Mouse (Mus musculus): Measurements from ENCODE around the gene Aoc3. TPM values are rescaled to one million over a fixed set of nuclear protein-coding genes. Genes with fewer than 3 reads are reported as not detected.

Gene Aoc3
- polyA plus RNA-seq (2016; fragmentation: Nextera tagmentation; extraction: Ambion mirVana) = 0.04 TPM in 1 of 2 replicates, not detected in the other

DNA sequence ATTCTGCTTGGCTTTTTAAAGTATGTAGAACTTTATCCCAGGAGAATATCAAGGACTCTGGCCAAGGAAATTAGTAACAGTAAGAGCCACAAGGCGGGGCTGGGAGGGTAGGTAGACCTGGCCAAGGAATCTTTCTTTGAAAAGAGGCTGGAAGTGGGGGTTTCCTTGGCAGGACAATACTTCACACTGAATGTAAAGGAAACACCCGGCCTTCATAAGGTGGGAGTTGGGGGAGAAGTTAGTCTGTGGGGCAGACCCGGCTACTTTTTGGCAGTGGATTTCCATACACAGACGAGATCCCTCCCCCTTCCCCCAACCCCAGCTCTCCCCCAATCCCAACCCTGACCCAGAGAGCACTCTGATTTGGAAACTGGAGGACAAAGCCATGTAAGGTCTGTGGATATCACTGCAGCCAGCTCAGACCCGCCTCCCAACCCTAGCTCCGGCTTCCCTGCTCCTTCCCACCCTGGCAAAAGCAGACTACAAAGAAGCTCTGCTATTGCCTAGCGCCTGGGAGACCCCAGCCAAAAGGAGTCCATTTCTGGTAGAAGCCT is at the start of gene Aoc3:
Gene Aoc3, plus strand, starts transcription at position 235 of the 554 bp plus-strand sequence.
- peaks cover 23% of the 10 kb centered on the region for H3K36me3 ChIP-seq (replicated peaks)
- H3K9me3 ChIP-seq = no peaks in the 10 kb centered on the region
- DNase-seq (ENCODE audit: low spot score) = no peak
- H3K27me3 ChIP-seq (replicated peaks; ENCODE audit: low read depth, poor library complexity, severe bottlenecking) = 0 out of 2 replicates have a peak, but pooled peaks cover 3% of the 10 kb centered on the region
- WGBS = 78% methylated on average over 7 of the region's 7 CpGs
- no peak within 1 kb of the TSS for H3K4me3 ChIP-seq
- H3K27ac ChIP-seq (replicated peaks) = no peak within 1 kb of the TSS
- H3K4me1 ChIP-seq = peaks cover 22% of the 10 kb centered on the region

- Histone ChIP-seq H3K4me1 (peaks cover 37% of the 10 kb centered on the region), H3K27ac (replicated peaks) (no peak overlapping the region), H3K4me3 (no peak overlapping the region), H3K9me3 (no peaks in the 10 kb centered on the region), H3K36me3 (replicated peaks) (peaks cover 27% of the 10 kb centered on the region), H3K27me3 (replicated peaks; ENCODE audit: low read depth, poor library complexity, severe bottlenecking) (peaks cover 44% of the 10 kb centered on the region)
- DNase-seq (ENCODE audit: low spot score) = no peak
- WGBS = 56% methylated on average over 7 of the region's 7 CpGs
Observed at GRCm38 (mm10) chr11:101280837-101281236, 49.6 kb upstream of the Aoc3 start.

DNA sequence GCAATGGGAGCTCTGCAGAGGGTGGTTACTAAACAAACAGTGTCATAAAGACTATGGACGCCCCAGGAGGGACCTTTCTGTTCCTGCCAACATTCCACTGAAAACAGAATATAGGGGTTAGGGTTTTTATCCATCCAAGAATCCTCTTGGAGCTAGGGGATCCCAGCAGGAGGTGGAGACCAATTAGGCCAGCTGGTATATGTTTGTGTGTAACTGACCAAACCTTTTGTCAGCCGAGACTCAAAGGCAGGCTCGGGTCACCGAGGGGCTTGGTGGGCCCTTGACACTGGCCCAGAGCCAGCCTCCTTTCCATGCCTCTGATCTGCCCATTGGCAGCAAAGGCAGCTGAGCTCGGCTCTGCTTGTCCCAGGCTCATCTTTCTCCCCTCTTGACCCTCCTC is 47.5 kb upstream of the Aoc3 start:
- no peaks in the 10 kb centered on the region for H3K9me3 ChIP-seq
- no peak overlapping the region for H3K27ac ChIP-seq (replicated peaks)
- peaks cover 16% of the 10 kb centered on the region for H3K4me1 ChIP-seq
- DNase-seq (ENCODE audit: low spot score) = no peak
- H3K27me3 ChIP-seq (replicated peaks; ENCODE audit: low read depth, poor library complexity, severe bottlenecking) = peaks cover 26% of the 10 kb centered on the region
- WGBS = 32% methylated on average over 5 of the region's 5 CpGs
- no peak overlapping the region for H3K4me3 ChIP-seq
- peaks cover 27% of the 10 kb centered on the region for H3K36me3 ChIP-seq (replicated peaks)

GRCm38 (mm10) chr11:101283805-101284204 is 46.6 kb upstream of the Aoc3 start:
- Histone ChIP-seq H3K9me3 (no peaks in the 10 kb centered on the region), H3K27me3 (replicated peaks; ENCODE audit: low read depth, poor library complexity, severe bottlenecking) (peaks cover 26% of the 10 kb centered on the region)
- WGBS = 68% methylated on average over 4 of the region's 4 CpGs

GRCm38 (mm10) chr11:101287306-101287705 is 43.1 kb upstream of the Aoc3 start:
- Histone ChIP-seq H3K27ac (replicated peaks) (no peak overlapping the region), H3K36me3 (replicated peaks) (peaks cover 69% of the 10 kb centered on the region), H3K4me1 (peaks cover 6% of the 10 kb centered on the region), H3K4me3 (no peak overlapping the region), H3K27me3 (replicated peaks; ENCODE audit: low read depth, poor library complexity, severe bottlenecking) (0 out of 2 replicates have a peak, but pooled peaks cover 4% of the 10 kb centered on the region), H3K9me3 (no peaks in the 10 kb centered on the region)
- WGBS = 84% methylated on average over 9 of the region's 9 CpGs
- DNase-seq (ENCODE audit: low spot score) = no peak

More at GRCm38 (mm10) chr11:101283805-101284204, 46.6 kb upstream of the Aoc3 start:
- Histone ChIP-seq H3K4me3 (no peak overlapping the region), H3K4me1 (peaks cover 11% of the 10 kb centered on the region), H3K36me3 (replicated peaks) (peaks cover 34% of the 10 kb centered on the region), H3K27ac (replicated peaks) (no peak overlapping the region)
- DNase-seq (ENCODE audit: low spot score) = no peak

- 96% methylated on average over 8 of the region's 8 CpGs for WGBS
- no peak for DNase-seq (ENCODE audit: low spot score)
- Histone ChIP-seq H3K27ac (replicated peaks) (no peak overlapping the region), H3K36me3 (replicated peaks) (peaks cover 96% of the 10 kb centered on the region), H3K27me3 (replicated peaks; ENCODE audit: low read depth, poor library complexity, severe bottlenecking) (no peaks in the 10 kb centered on the region), H3K4me1 (no peaks in the 10 kb centered on the region), H3K4me3 (no peak overlapping the region), H3K9me3 (no peaks in the 10 kb centered on the region)
Observed at GRCm38 (mm10) chr11:101291231-101291630, 39.2 kb upstream of the Aoc3 start.

DNA sequence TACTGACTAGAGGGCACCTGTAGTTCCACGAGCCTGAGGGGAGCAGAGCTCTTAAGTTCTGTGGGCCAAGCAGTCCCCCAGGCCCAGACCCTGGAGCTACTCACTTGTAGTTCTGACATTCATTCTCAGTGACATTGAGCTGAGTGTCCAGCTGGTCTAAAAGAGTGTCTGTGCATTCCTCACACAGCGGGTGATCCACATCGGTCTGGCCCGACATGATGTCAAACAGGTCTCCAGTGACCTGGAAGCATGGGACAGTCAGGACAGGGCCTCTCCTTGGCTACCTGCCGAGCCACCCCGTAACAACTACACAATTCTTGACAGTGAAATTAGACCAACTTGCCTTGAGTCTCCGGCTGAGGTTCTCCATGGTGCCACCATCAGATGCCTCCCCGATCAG is 35.2 kb upstream of the Aoc3 start:
- WGBS = 90% methylated on average over 8 of the region's 8 CpGs

DNA sequence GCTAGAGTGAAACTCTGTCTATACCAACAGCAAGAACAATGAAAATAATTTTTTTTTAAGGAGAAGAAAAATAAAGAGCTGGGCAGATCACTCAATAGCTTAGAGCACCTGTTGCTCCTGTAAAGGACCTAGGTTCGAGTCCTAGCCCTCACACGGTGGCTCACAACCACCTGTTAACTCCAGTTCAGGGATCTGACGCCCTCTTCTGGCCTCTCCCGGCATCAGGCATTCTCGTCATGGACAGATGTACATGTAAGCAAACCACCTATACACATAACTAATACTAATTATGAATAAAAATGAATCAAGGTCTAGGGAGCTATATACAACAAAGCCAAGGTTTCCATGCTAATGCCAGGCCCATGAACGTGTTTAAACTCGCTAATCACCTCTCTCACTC is 29.5 kb upstream of the Aoc3 start:
- no peak for DNase-seq (ENCODE audit: low spot score)
- Histone ChIP-seq H3K9me3 (no peaks in the 10 kb centered on the region), H3K4me3 (peak overlapping the region; percentile 90), H3K4me1 (peaks cover 17% of the 10 kb centered on the region), H3K36me3 (replicated peaks) (peaks cover 42% of the 10 kb centered on the region), H3K27me3 (replicated peaks; ENCODE audit: low read depth, poor library complexity, severe bottlenecking) (no peaks in the 10 kb centered on the region), H3K27ac (replicated peaks) (no peak overlapping the region)
- 71% methylated on average over 7 of the region's 7 CpGs for WGBS

More for the DNA sequence above, 35.2 kb upstream of the Aoc3 start:
- DNase-seq (ENCODE audit: low spot score) = no peak
- Histone ChIP-seq H3K27me3 (replicated peaks; ENCODE audit: low read depth, poor library complexity, severe bottlenecking) (no peaks in the 10 kb centered on the region), H3K4me3 (no peak overlapping the region), H3K4me1 (peaks cover 1% of the 10 kb centered on the region; the same call in 1 of the 2 replicates), H3K27ac (replicated peaks) (no peak overlapping the region), H3K36me3 (replicated peaks) (peaks cover 97% of the 10 kb centered on the region), H3K9me3 (no peaks in the 10 kb centered on the region)

- H3K4me1 ChIP-seq = peaks cover 17% of the 10 kb centered on the region
- H3K9me3 ChIP-seq = no peaks in the 10 kb centered on the region
- no peak for DNase-seq (ENCODE audit: low spot score)
- H3K27me3 ChIP-seq (replicated peaks; ENCODE audit: low read depth, poor library complexity, severe bottlenecking) = no peaks in the 10 kb centered on the region
- H3K27ac ChIP-seq (replicated peaks) = peak overlapping the region; percentile 79
- WGBS = 14% methylated on average over 26 of the region's 26 CpGs
- peaks cover 36% of the 10 kb centered on the region for H3K36me3 ChIP-seq (replicated peaks)
- peak overlapping the region; percentile 90 for H3K4me3 ChIP-seq
Observed at GRCm38 (mm10) chr11:101301299-101302003, 29.0 kb upstream of the Aoc3 start.

DNA sequence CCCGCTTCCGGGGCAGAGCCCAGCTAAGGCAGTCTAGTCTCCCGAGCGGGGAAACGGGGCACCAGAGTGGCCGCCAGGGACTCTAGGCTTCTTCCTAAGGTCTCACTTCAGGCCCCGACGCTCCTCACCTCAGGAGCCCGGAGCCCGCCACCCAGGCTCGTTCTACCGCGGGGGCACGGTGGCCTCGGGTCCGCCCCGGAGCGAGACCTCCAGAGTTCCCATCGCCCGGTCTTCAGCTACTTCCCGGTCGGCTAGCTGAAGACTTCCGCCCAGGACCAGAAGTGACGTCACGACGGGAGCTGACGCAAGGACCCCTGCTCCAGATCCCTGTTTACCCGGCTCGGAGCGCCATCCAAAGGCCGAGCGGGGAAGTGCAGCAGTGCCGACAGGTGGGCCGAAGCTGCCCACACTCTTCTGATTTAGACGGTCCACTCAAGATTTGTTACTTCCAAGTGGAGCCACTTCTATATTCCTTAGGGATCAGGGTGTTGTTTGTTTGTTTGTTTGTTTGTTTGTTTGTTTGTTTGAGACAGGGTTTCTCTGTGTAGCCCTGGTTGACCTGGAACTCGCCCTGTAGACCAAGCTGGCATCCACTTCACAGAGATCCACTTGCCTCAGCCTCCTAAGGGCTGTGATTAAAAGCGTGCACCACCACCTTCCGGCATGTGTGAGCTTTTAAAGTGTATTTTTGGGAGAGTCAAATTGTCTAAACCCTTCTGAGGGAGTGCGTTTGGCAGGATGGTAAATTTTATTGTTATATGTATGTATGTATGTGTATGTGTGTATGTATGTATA is 28.2 kb upstream of the Aoc3 start, which contains the start of gene Becn1:
Gene Becn1, minus strand, starts transcription at position 283 of the 795 bp plus-strand sequence.
- WGBS = 7% methylated on average over 39 of the region's 39 CpGs
- H3K27ac ChIP-seq (replicated peaks) = peak within 1 kb of the TSS; percentile 79
- peaks cover 17% of the 10 kb centered on the region for H3K4me1 ChIP-seq
- peak; percentile 95 for DNase-seq (ENCODE audit: low spot score)
- H3K9me3 ChIP-seq = no peaks in the 10 kb centered on the region
- H3K36me3 ChIP-seq (replicated peaks) = peaks cover 29% of the 10 kb centered on the region
- H3K27me3 ChIP-seq (replicated peaks; ENCODE audit: low read depth, poor library complexity, severe bottlenecking) = no peaks in the 10 kb centered on the region
- peak within 1 kb of the TSS; percentile 90 for H3K4me3 ChIP-seq

- no peak overlapping the region for H3K27ac ChIP-seq (replicated peaks)
- no peaks in the 10 kb centered on the region for H3K4me1 ChIP-seq
- no peaks in the 10 kb centered on the region for H3K27me3 ChIP-seq (replicated peaks; ENCODE audit: low read depth, poor library complexity, severe bottlenecking)
- H3K4me3 ChIP-seq = no peak overlapping the region
- H3K9me3 ChIP-seq = no peaks in the 10 kb centered on the region
- WGBS = 51% methylated on average over 5 of the region's 5 CpGs
- no peaks in the 10 kb centered on the region for H3K36me3 ChIP-seq (replicated peaks)
- DNase-seq (ENCODE audit: low spot score) = no peak
Observed at GRCm38 (mm10) chr11:101307744-101308143, 22.7 kb upstream of the Aoc3 start.

GRCm38 (mm10) chr11:101311083-101311482 is 19.3 kb upstream of the Aoc3 start:
- Histone ChIP-seq H3K36me3 (replicated peaks) (no peaks in the 10 kb centered on the region), H3K4me3 (no peak overlapping the region), H3K4me1 (no peaks in the 10 kb centered on the region; the same call in 1 of the 2 replicates), H3K27ac (replicated peaks) (no peak overlapping the region), H3K9me3 (no peaks in the 10 kb centered on the region), H3K27me3 (replicated peaks; ENCODE audit: low read depth, poor library complexity, severe bottlenecking) (no peaks in the 10 kb centered on the region)
- DNase-seq (ENCODE audit: low spot score) = no peak
- 85% methylated on average over 3 of the region's 3 CpGs for WGBS
